Mouse (Mus musculus) hindbrain, embryonic 15.5 days (tissue): ENCODE data around the gene Mpdz. TPM values are rescaled to one million over a fixed set of nuclear protein-coding genes. Genes with fewer than 3 reads are reported as not detected.

Experiments
- ATAC-seq: fragments of 200-750 bp; cut with Nextera tagmentation; 2 replicates; pipeline ENCODE4 v1.8.0; 2017; ENCODE audit warnings: low read depth, moderate number of reproducible peaks, moderate TSS enrichment; ENCODE audit not compliant: low FRiP score
- H3K27ac ChIP-seq: fragments of 300-500 bp; sonication (generic); replicated peaks from 2 replicates; pipeline ENCODE4 v1.5.1; 2015; ENCODE audit warnings: mild to moderate bottlenecking, inconsistent platforms
- H3K27me3 ChIP-seq: fragments of 300-500 bp; sonication (generic); 2 replicates; pipeline ENCODE4 v1.6.1; 2015; ENCODE audit warnings: control low read depth, inconsistent platforms
- H3K36me3 ChIP-seq: fragments of 300-500 bp; sonication (generic); 2 replicates; pipeline ENCODE4 v1.6.1; 2015; ENCODE audit warnings: control low read depth, inconsistent platforms
- H3K4me1 ChIP-seq: fragments of 300-500 bp; sonication (generic); replicated peaks from 2 replicates; pipeline ENCODE4 v1.6.1; 2015; ENCODE audit warnings: control low read depth, inconsistent platforms
- H3K4me2 ChIP-seq: fragments of 300-500 bp; sonication (generic); 2 replicates; pipeline ENCODE4 v1.6.1; 2015; ENCODE audit warnings: moderate library complexity, mild to moderate bottlenecking, inconsistent platforms
- H3K4me3 ChIP-seq: fragments of 300-500 bp; sonication (generic); 2 replicates; pipeline ENCODE4 v1.5.1; 2015; ENCODE audit warnings: mild to moderate bottlenecking, inconsistent platforms
- H3K9ac ChIP-seq: fragments of 300-500 bp; sonication (generic); 2 replicates; pipeline ENCODE4 v1.6.1; 2015; ENCODE audit warnings: inconsistent platforms
- H3K9me3 ChIP-seq: fragments of 300-500 bp; sonication (generic); 2 replicates; pipeline ENCODE4 v1.6.1; 2016; ENCODE audit warnings: control low read depth, inconsistent platforms
- WGBS: fragments of 180-500 bp; shearing (Covaris S2); methylation state at CpG from one replicate; pipeline ENCODE4 v1.1.7; 2015; 5-methylcytosine and 5-hydroxymethylcytosine counted together
- polyA plus RNA-seq: library from polyadenylated mRNA; unstranded; fragments of >200 nt; fragmentation: Nextera tagmentation; extraction: Ambion mirVana; gene quantifications from 2 replicates; pipeline ENCODE4 v1.2.1, GENCODE M21; 2015

Mpdz gene
- 13.4 and 15.4 TPM in 2 replicates for polyA plus RNA-seq

DNA sequence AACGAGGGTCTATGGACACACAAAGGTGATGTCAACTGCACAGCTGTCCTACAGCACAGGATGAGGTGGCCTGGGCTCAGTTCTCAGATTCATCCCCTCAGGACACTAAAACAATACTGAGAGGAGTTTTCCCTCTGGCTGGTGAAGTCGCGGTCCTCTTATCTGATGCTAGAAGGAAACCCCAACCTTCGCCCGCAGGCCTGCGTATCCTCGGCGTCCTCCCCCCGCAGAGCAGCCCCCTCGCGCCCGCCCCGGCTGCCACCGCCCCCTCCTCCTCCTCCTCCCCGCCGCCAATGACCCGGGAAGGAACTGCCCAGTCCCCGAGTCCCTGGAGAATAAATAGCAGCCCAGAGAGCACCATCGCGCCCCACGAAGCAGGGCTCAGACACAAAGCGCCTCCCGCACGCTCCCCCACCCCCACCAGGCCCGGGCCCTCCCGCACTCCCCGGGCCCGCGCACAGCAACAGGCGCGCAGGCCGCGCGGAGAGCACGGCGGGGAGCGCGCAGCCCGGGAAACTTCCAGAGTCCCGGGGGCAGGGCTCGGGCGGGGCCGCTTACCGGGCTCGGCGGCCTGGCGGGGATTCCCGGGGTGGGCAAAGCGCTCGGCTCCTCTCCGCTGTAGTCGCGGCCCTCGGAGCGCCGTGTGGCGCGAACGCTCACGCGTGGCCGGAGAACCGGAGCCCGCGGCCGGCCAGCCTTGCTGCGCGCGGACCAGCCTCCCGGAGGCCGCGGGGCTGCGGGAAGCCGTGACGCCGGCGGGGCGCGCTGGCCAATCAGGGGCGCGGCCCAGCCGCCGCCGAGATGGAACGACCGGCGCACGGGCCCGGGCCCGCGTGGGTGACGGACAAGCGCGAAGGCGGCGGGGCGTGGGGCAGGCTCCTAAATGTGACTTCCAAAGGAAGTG, at the start of gene Mpdz:
Gene Mpdz, minus strand, starts transcription at position 738 of the 904 bp plus-strand sequence.
- Histone ChIP-seq H3K9me3 (no peaks in the 10 kb centered on the region), H3K4me1 (peaks cover 4% of the 10 kb centered on the region), H3K9ac (peak within 1 kb of the TSS; percentile 79), H3K4me3 (peak within 1 kb of the TSS; percentile 93), H3K27me3 (peaks cover 4% of the 10 kb centered on the region; the same call in 1 of the 2 replicates), H3K4me2 (peak within 1 kb of the TSS; percentile 86), H3K27ac (peak within 1 kb of the TSS; percentile 74), H3K36me3 (no peaks in the 10 kb centered on the region)
- under 1% methylated on average over 96 of the region's 97 CpGs for WGBS
- peak; percentile 95 for ATAC-seq

- Histone ChIP-seq H3K27ac (no peak overlapping the region), H3K9me3 (no peaks in the 10 kb centered on the region), H3K27me3 (no peaks in the 10 kb centered on the region), H3K36me3 (no peaks in the 10 kb centered on the region), H3K4me3 (no peak overlapping the region), H3K4me2 (no peak overlapping the region), H3K4me1 (no peaks in the 10 kb centered on the region), H3K9ac (no peak overlapping the region)
- no peak for ATAC-seq
- WGBS = 89% methylated on average over 2 of the region's 2 CpGs
Observed at GRCm38 (mm10) chr4:81490556-81490955, 47.9 kb upstream of the Mpdz start.

DNA sequence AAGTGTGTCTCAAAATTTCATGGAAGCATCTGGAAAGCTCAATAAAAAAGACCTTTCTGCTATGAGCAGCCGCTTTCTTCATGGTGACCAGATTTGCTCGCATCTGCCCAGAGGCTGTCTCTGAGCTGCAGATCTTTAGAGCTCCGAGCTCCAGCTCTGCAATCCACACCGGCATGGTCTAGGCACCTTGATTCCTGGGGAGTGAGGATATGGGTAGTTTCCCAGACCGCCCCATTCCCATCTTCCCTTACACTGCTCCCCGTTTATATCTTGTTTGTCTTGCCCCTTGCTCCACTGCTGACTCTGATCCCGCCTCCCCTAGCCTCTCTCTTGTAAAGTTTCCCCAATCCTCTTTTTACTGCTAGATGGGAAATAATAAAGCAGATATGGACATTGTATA, 42.0 kb upstream of the Mpdz start:
- no peak overlapping the region for H3K4me3 ChIP-seq
- no peak overlapping the region for H3K4me2 ChIP-seq
- ATAC-seq = no peak
- H3K36me3 ChIP-seq = no peaks in the 10 kb centered on the region
- H3K27ac ChIP-seq = no peak overlapping the region
- H3K4me1 ChIP-seq = no peaks in the 10 kb centered on the region
- H3K27me3 ChIP-seq = no peaks in the 10 kb centered on the region
- H3K9me3 ChIP-seq = no peaks in the 10 kb centered on the region
- 79% methylated on average over 7 of the region's 7 CpGs for WGBS
- H3K9ac ChIP-seq = no peak overlapping the region

DNA sequence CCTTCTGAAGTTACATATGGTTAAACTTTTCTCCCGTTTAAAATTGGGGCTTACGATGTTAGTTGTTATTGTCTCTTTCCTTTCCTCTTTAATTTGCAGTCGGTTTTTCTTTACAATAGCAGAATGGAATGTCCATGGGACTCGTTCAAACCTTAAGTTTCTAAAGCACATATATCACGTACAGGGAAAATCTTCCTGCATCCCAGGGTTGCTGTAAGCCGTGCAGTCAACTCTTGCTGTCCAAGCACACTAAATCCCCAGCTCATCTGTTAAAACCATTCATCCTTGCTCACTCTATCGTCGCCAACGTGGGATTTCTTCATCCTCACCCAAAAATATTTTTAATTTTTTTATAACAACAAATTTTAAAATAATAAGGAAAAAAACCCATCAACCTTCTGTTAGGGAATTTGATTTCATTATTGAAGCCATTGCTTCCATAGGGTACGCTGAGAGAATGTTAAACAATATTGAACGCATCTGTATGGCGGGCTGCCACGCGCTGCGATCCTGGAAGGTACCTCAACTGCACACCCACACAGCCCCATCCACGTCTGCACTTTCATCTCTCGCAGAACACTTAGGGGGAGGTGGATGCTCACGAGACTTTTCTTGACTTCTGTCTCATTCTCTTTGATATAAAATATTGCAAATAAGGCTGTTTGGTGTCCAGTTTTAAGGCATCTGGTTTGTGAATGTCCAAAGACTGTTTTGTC, 41.4 kb upstream of the Mpdz start:
- no peaks in the 10 kb centered on the region for H3K27me3 ChIP-seq
- no peak for ATAC-seq
- H3K9ac ChIP-seq = no peak overlapping the region
- WGBS = 75% methylated on average over 18 of the region's 18 CpGs
- H3K9me3 ChIP-seq = no peaks in the 10 kb centered on the region
- no peaks in the 10 kb centered on the region for H3K4me1 ChIP-seq
- H3K27ac ChIP-seq = no peak overlapping the region
- no peak overlapping the region for H3K4me2 ChIP-seq
- H3K4me3 ChIP-seq = no peak overlapping the region
- no peaks in the 10 kb centered on the region for H3K36me3 ChIP-seq

DNA sequence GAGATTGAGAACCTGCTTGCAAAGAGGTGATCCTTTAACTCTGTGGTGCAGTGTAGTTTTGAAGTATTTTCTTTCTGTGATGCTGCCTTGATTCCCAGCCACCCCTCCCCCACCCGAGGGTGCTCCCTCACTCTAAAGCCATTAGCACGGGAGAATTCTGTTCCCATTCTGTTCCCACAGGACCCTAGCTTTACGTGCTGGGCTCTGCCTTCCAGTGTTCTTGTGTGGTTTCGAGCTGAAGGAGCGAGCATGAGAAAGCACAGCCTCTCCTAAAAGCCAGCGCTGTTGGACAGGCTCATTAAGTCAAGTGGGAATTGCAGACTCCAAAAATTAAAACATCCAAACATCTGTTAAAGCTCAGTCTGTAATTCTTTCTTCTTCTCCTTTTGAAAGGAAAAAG, 40.5 kb upstream of the Mpdz start:
- no peak overlapping the region for H3K4me2 ChIP-seq
- no peaks in the 10 kb centered on the region for H3K4me1 ChIP-seq
- no peak overlapping the region for H3K27ac ChIP-seq
- 10% methylated on average over 6 of the region's 6 CpGs for WGBS
- ATAC-seq = no peak
- H3K9me3 ChIP-seq = no peaks in the 10 kb centered on the region
- H3K36me3 ChIP-seq = no peaks in the 10 kb centered on the region
- H3K4me3 ChIP-seq = no peak overlapping the region
- H3K9ac ChIP-seq = no peak overlapping the region
- H3K27me3 ChIP-seq = no peaks in the 10 kb centered on the region

DNA sequence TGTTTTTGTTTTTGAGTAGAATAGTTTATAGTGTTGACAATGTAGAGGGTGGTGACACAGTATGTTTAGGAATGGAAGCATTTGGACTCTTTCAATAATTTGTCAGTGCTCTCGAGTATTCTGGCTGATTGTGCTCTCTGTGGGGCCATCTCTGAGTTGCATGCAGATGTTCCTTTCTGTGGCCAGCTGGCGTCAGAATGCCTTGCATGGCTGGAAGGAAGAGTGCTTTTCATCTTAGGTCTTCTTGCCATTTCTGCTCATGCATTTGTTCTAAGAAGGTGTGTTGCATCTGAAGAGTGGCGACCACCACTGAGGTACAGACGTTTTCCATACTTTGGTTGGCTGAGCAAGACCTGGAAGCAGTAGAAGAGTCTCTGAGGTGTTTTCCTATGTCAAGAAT, 24.2 kb upstream of the Mpdz start:
- H3K9me3 ChIP-seq = no peaks in the 10 kb centered on the region
- H3K9ac ChIP-seq = no peak overlapping the region
- H3K27ac ChIP-seq = no peak overlapping the region
- no peak overlapping the region for H3K4me3 ChIP-seq
- H3K4me2 ChIP-seq = no peak overlapping the region
- no peaks in the 10 kb centered on the region for H3K27me3 ChIP-seq
- no peaks in the 10 kb centered on the region for H3K4me1 ChIP-seq
- ATAC-seq = no peak
- 89% methylated on average over 4 of the region's 4 CpGs for WGBS
- H3K36me3 ChIP-seq = no peaks in the 10 kb centered on the region

GRCm38 (mm10) chr4:81465172-81465571, 22.6 kb upstream of the Mpdz start:
- no peaks in the 10 kb centered on the region for H3K27me3 ChIP-seq
- 95% methylated on average over 3 of the region's 3 CpGs for WGBS
- ATAC-seq = no peak
- no peaks in the 10 kb centered on the region for H3K9me3 ChIP-seq
- H3K4me3 ChIP-seq = no peak overlapping the region
- H3K4me1 ChIP-seq = no peaks in the 10 kb centered on the region
- no peaks in the 10 kb centered on the region for H3K36me3 ChIP-seq
- no peak overlapping the region for H3K4me2 ChIP-seq
- no peak overlapping the region for H3K9ac ChIP-seq
- H3K27ac ChIP-seq = no peak overlapping the region

DNA sequence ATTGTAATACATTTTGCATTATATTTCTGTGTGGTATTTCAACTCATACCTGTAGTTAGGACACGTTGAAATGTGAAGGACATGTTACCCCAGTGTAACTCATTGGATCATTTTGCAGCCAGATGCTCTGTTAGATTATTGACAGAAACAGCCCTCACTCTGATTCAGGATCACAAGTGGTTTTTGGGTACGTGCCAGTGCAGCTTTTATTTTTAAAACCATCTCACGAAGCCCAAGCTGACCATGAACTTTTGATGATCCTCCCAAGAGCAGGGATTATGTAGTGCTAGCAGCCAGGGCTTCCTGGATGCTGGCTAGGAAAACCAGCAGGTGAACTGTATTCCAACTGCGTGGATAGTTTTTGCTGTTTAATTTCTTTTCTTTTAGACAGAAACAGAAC, 19.6 kb upstream of the Mpdz start:
- Histone ChIP-seq H3K27ac (no peak overlapping the region), H3K27me3 (no peaks in the 10 kb centered on the region), H3K9ac (no peak overlapping the region), H3K36me3 (no peaks in the 10 kb centered on the region), H3K4me1 (no peaks in the 10 kb centered on the region), H3K4me2 (no peak overlapping the region), H3K9me3 (no peaks in the 10 kb centered on the region), H3K4me3 (no peak overlapping the region)
- ATAC-seq = no peak
- 69% methylated on average over 4 of the region's 4 CpGs for WGBS

DNA sequence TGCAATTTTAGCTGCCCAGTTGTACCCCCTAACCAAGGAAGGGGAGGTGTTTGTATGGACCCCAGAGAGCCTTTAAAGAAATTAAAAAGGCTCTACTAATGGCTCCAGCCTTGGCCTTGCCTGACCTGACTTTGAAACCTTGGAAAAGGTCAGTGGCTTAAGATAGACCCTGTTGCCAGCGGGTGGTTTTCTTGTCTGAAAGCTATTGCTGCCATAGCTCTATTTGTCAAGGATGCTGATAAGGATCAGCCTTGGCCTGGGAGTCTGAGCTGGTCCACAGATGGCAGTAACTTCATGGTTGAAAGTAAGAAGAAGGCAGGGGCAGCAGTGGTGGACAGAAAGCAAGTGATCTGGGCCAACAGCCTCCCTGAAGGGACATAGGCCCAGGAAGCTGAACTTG, 16.3 kb upstream of the Mpdz start:
- Histone ChIP-seq H3K27ac (no peak overlapping the region), H3K4me3 (no peak overlapping the region), H3K27me3 (no peaks in the 10 kb centered on the region), H3K36me3 (no peaks in the 10 kb centered on the region), H3K9me3 (no peaks in the 10 kb centered on the region), H3K4me1 (no peaks in the 10 kb centered on the region), H3K9ac (no peak overlapping the region), H3K4me2 (no peak overlapping the region)
- no peak for ATAC-seq
- WGBS = 90% methylated on average over 1 of the region's 1 CpGs

GRCm38 (mm10) chr4:81453806-81454205, 11.2 kb upstream of the Mpdz start:
- no peak overlapping the region for H3K9ac ChIP-seq
- H3K4me1 ChIP-seq = no peaks in the 10 kb centered on the region
- no peak for ATAC-seq
- no peaks in the 10 kb centered on the region for H3K27me3 ChIP-seq
- no peak overlapping the region for H3K4me2 ChIP-seq
- no peak overlapping the region for H3K27ac ChIP-seq
- no peaks in the 10 kb centered on the region for H3K36me3 ChIP-seq
- WGBS = 89% methylated on average over 3 of the region's 3 CpGs
- no peaks in the 10 kb centered on the region for H3K9me3 ChIP-seq
- no peak overlapping the region for H3K4me3 ChIP-seq

DNA sequence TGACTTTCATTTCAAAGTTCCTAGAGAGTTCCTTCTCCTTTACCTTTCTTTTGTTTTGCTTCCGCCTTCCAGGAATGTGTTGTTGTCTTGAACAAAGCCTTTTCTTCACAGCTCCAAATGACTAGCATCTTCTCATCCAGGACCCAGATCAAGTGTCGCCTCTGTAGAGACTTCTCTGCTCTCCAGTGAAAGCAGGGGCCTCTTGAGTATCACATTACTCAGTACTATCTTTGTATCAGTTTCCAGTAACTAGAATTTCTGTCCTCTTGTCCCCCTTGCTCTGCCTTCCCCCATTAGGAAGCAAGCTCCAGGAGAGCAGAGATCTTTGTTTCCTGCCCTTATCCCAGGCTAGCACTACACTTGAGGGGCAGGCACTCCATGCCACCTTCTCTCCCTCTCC, 9.6 kb upstream of the Mpdz start:
- H3K36me3 ChIP-seq = no peaks in the 10 kb centered on the region
- no peak overlapping the region for H3K9ac ChIP-seq
- no peak for ATAC-seq
- H3K4me1 ChIP-seq = no peaks in the 10 kb centered on the region
- H3K27me3 ChIP-seq = no peaks in the 10 kb centered on the region
- no peak overlapping the region for H3K27ac ChIP-seq
- H3K4me3 ChIP-seq = no peak overlapping the region
- WGBS = 33% methylated on average over 2 of the region's 2 CpGs
- no peak overlapping the region for H3K4me2 ChIP-seq
- no peaks in the 10 kb centered on the region for H3K9me3 ChIP-seq

DNA sequence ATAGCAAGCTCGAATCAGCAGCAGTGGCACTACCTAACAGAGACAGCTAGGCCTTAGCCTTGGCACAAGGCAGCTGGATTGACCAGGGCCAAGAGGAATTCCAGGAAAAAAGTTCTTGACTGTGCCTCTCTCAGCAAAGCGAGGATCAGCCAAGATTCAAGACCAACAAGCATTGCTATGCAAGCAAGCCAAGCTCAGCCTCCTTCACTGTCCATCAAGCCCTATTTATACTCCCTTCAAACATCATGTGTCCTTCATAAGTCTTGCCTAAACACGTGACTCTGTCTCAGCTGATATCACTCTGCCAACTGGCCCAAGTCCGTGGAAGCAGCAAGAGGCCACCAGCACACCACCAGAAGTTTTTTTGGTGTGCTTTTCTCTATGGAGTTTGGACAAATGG, 6.8 kb upstream of the Mpdz start:
- Histone ChIP-seq H3K9me3 (no peaks in the 10 kb centered on the region), H3K4me2 (no peak overlapping the region), H3K36me3 (no peaks in the 10 kb centered on the region), H3K4me1 (no peaks in the 10 kb centered on the region), H3K9ac (no peak overlapping the region), H3K27ac (no peak overlapping the region), H3K4me3 (no peak overlapping the region), H3K27me3 (no peaks in the 10 kb centered on the region)
- ATAC-seq = no peak
- WGBS = 93% methylated on average over 4 of the region's 4 CpGs
